24 mouse cellular contexts compared by ENCODE assay signal in genomic region chr2:161944689-161945088, GRCm38 (mm10).
"Had no signal": no experiment of that assay in that cellular context is flagged by ENCODE, and none has a peak within 500 bp of the region (broad histone marks: within the 10 kb centered on the region; RNA-seq: fewer than 3 reads in every experiment).

No protein-coding gene starts in this region.

- H3K4me2 ChIP-seq: intestine, embryonic 15.5 days; kidney, embryonic 15.5 days; limb, embryonic 12.5 days; limb, embryonic 15.5 days; lung, embryonic 15.5 days; midbrain, embryonic 13.5 days; neural tube, embryonic 13.5 days had no signal

- H3K27ac ChIP-seq: intestine, embryonic 15.5 days; kidney, embryonic 15.5 days; limb, embryonic 12.5 days; limb, embryonic 15.5 days; lung, embryonic 15.5 days; midbrain, embryonic 10.5 days; midbrain, embryonic 13.5 days; neural tube, embryonic 13.5 days; stomach, postnatal 0 days had no signal

- H3K9ac ChIP-seq: intestine, embryonic 15.5 days; kidney, embryonic 15.5 days; limb, embryonic 12.5 days; limb, embryonic 15.5 days; lung, embryonic 15.5 days; midbrain, embryonic 13.5 days; neural tube, embryonic 13.5 days had no signal

- DNase-seq: kidney, adult 11 months; kidney, adult 8-10 months; kidney, postnatal 10 days; kidney, postnatal 36 days; left cerebral cortex, postnatal 4 days; lung, postnatal 10 days; lung, postnatal 36 days; right cerebral cortex, postnatal 14 days; right cerebral cortex, postnatal 4 days; thymus, adult 2 months; thymus, postnatal 14 days; thymus, postnatal 4 days had no signal

- H3K9me3 ChIP-seq: intestine, embryonic 15.5 days; kidney, embryonic 15.5 days; limb, embryonic 15.5 days; lung, embryonic 15.5 days; midbrain, embryonic 10.5 days; midbrain, embryonic 13.5 days; neural tube, embryonic 13.5 days had no signal

- H3K4me1 ChIP-seq: intestine, embryonic 15.5 days; kidney, embryonic 15.5 days; limb, embryonic 12.5 days; limb, embryonic 15.5 days; lung, embryonic 15.5 days; megakaryocyte, embryonic 14.5 days; midbrain, embryonic 10.5 days; midbrain, embryonic 13.5 days; neural tube, embryonic 13.5 days had no signal

- ATAC-seq: intestine, embryonic 15.5 days; midbrain, embryonic 13.5 days; midbrain, embryonic 16.5 days had no signal

- H3K36me3 ChIP-seq: intestine, embryonic 15.5 days; kidney, embryonic 15.5 days; limb, embryonic 12.5 days; limb, embryonic 15.5 days; lung, embryonic 15.5 days; midbrain, embryonic 10.5 days; midbrain, embryonic 13.5 days; neural tube, embryonic 13.5 days had no signal

- H3K27me3 ChIP-seq: intestine, embryonic 15.5 days; kidney, embryonic 15.5 days; limb, embryonic 12.5 days; limb, embryonic 15.5 days; lung, embryonic 15.5 days; megakaryocyte, embryonic 14.5 days; midbrain, embryonic 13.5 days; neural tube, embryonic 13.5 days had no signal

- H3K4me3 ChIP-seq: intestine, embryonic 15.5 days; kidney, embryonic 15.5 days; limb, embryonic 12.5 days; limb, embryonic 15.5 days; lung, embryonic 15.5 days; megakaryocyte, embryonic 14.5 days; midbrain, embryonic 10.5 days; midbrain, embryonic 13.5 days; myocyte; neural tube, embryonic 13.5 days had no signal
